Mouse (Mus musculus) T-cell, adult 2 months (primary cell): ENCODE results near the gene C2cd2l.

Experiments
- DNase-seq: peaks from one replicate; pipeline ENCODE4 v3.0.0; 2022; ENCODE audit warnings: low spot score

Gene C2cd2l

GRCm38 (mm10) chr9:44266478-44267226 is 53.4 kb downstream of the C2cd2l start:
- DNase-seq, result no peak

- DNase-seq, result no peak
Observed at GRCm38 (mm10) chr9:44261388-44261787, 58.7 kb downstream of the C2cd2l start.
